Mouse (Mus musculus): ENCODE results near the gene Rps10. TPM values are rescaled to one million over a fixed set of nuclear protein-coding genes. Genes with fewer than 3 reads are reported as not detected.
"Not testable (repeated sequence)": the region's sequence is repeated elsewhere in the genome, so short reads cannot be mapped to it uniquely, and the experiment has no call there.

Gene Rps10
- polyA plus RNA-seq, 1 experiment from 2014 or later: 901 TPM

- peaks cover 12% of the 10 kb centered on the region for H3K27me3 ChIP-seq (ENCODE audit: control insufficient read depth, insufficient read depth, low read depth, low read length)
- H3K9me3 ChIP-seq (ENCODE audit: control insufficient read depth, low read length): no peaks in the 10 kb centered on the region
- WGBS: 7% methylated on average over 12 of the region's 12 CpGs
- peak; percentile 23; the same call in 1 of the 2 replicates for ATAC-seq (ENCODE audit: low read depth)
- H3K9ac ChIP-seq (ENCODE audit: low read length): no peak overlapping the region
- no peak overlapping the region for H3K4me2 ChIP-seq (ENCODE audit: low read depth, low read length)
- peaks cover under 1% of the 10 kb centered on the region; the same call in 1 of the 2 replicates for H3K4me1 ChIP-seq (replicated peaks; ENCODE audit: control insufficient read depth, insufficient read depth, low read length)
- H3K4me3 ChIP-seq (ENCODE audit: low read length): no peak overlapping the region
- no peak overlapping the region for H3K27ac ChIP-seq (ENCODE audit: low read length)
- no peaks in the 10 kb centered on the region for H3K36me3 ChIP-seq (ENCODE audit: control insufficient read depth, insufficient read depth, low read length)
Observed at GRCm38 (mm10) chr17:27650160-27650559, 13.7 kb upstream of the Rps10 start.

DNA sequence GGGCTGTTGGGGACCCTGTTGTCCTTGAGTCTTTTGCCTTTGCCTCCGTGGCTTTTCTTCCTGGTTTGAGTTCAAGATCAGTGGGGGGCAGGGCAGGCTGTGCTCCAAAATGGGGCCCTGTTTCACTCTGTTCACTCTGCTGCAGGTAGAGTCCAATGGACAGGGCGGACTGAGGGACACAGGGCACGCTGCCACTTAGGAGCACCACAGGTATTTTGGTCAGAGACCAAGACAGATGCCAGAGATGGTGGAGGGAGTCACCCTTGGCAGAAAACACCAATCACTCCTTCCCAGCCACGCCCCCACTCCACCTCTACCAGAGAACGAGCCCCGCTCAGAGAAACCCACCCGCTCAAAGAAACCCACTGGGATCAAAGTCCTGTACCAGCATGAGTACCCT is 9.3 kb upstream of the Rps10 start:
- WGBS: 32% methylated on average over 7 of the region's 7 CpGs
- H3K9ac ChIP-seq (ENCODE audit: low read length): no peak overlapping the region
- ATAC-seq (ENCODE audit: low read depth): no peak

GRCm38 (mm10) chr17:27644572-27644971 is 8.1 kb upstream of the Rps10 start:
- WGBS: 46% methylated on average over 2 of the region's 2 CpGs
- no peak overlapping the region for H3K27ac ChIP-seq (ENCODE audit: low read length)
- H3K36me3 ChIP-seq (ENCODE audit: control insufficient read depth, insufficient read depth, low read length): no peaks in the 10 kb centered on the region
- ATAC-seq (ENCODE audit: low read depth): no peak
- no peaks in the 10 kb centered on the region for H3K9me3 ChIP-seq (ENCODE audit: control insufficient read depth, low read length)
- no peak overlapping the region for H3K9ac ChIP-seq (ENCODE audit: low read length)
- H3K4me1 ChIP-seq (replicated peaks; ENCODE audit: control insufficient read depth, insufficient read depth, low read length): peaks cover 10% of the 10 kb centered on the region
- no peaks in the 10 kb centered on the region for H3K27me3 ChIP-seq (ENCODE audit: control insufficient read depth, insufficient read depth, low read depth, low read length)
- no peak overlapping the region for H3K4me3 ChIP-seq (ENCODE audit: low read length)
- no peak overlapping the region for H3K4me2 ChIP-seq (ENCODE audit: low read depth, low read length)

More for the DNA sequence above, 9.3 kb upstream of the Rps10 start:
- no peak overlapping the region for H3K27ac ChIP-seq (ENCODE audit: low read length)
- no peaks in the 10 kb centered on the region for H3K36me3 ChIP-seq (ENCODE audit: control insufficient read depth, insufficient read depth, low read length)
- H3K4me1 ChIP-seq (replicated peaks; ENCODE audit: control insufficient read depth, insufficient read depth, low read length): peaks cover 10% of the 10 kb centered on the region
- H3K27me3 ChIP-seq (ENCODE audit: control insufficient read depth, insufficient read depth, low read depth, low read length): no peaks in the 10 kb centered on the region
- no peak overlapping the region for H3K4me3 ChIP-seq (ENCODE audit: low read length)
- H3K9me3 ChIP-seq (ENCODE audit: control insufficient read depth, low read length): no peaks in the 10 kb centered on the region
- H3K4me2 ChIP-seq (ENCODE audit: low read depth, low read length): no peak overlapping the region

- H3K9me3 ChIP-seq (ENCODE audit: control insufficient read depth, low read length): no peaks in the 10 kb centered on the region
- no peaks in the 10 kb centered on the region for H3K27me3 ChIP-seq (ENCODE audit: control insufficient read depth, insufficient read depth, low read depth, low read length)
- H3K4me1 ChIP-seq (replicated peaks; ENCODE audit: control insufficient read depth, insufficient read depth, low read length): peaks cover 10% of the 10 kb centered on the region
- H3K9ac ChIP-seq (ENCODE audit: low read length): no peak overlapping the region
- no peak for ATAC-seq (ENCODE audit: low read depth)
- no peak overlapping the region for H3K4me2 ChIP-seq (ENCODE audit: low read depth, low read length)
- H3K4me3 ChIP-seq (ENCODE audit: low read length): no peak overlapping the region
- no peaks in the 10 kb centered on the region for H3K36me3 ChIP-seq (ENCODE audit: control insufficient read depth, insufficient read depth, low read length)
- H3K27ac ChIP-seq (ENCODE audit: low read length): no peak overlapping the region
- 73% methylated on average over 9 of the region's 9 CpGs for WGBS
Observed at GRCm38 (mm10) chr17:27643756-27644155, 7.3 kb upstream of the Rps10 start.

DNA sequence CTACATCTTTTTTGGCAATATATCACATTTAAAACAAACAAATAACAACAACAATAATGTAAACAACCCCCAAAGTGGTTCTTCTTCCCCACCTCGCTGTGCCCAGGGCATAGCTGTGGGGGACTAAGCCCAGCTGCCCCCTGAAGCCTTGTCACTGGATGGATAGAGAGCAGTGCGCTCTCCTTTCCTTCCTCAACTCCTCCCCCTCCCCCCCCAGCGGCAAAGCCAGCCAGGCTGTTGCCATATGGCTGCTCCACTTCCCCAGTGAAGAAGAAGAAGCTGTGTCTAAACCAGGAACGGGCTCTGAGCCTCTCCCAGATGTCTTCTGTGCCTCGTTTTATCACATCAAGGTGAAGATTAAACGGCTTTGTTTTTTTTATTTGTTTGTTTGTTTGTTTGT is 6.6 kb upstream of the Rps10 start:
- 0 out of 2 replicates have a peak overlapping the region, but pooled peaks have one; percentile 49 for H3K27ac ChIP-seq (ENCODE audit: low read length)
- no peaks in the 10 kb centered on the region for H3K9me3 ChIP-seq (ENCODE audit: control insufficient read depth, low read length)
- H3K36me3 ChIP-seq (ENCODE audit: control insufficient read depth, insufficient read depth, low read length): no peaks in the 10 kb centered on the region
- WGBS: 22% methylated on average over 6 of the region's 6 CpGs
- no peak overlapping the region for H3K4me2 ChIP-seq (ENCODE audit: low read depth, low read length)
- H3K27me3 ChIP-seq (ENCODE audit: control insufficient read depth, insufficient read depth, low read depth, low read length): no peaks in the 10 kb centered on the region
- no peak overlapping the region for H3K4me3 ChIP-seq (ENCODE audit: low read length)
- H3K4me1 ChIP-seq (replicated peaks; ENCODE audit: control insufficient read depth, insufficient read depth, low read length): peaks cover 10% of the 10 kb centered on the region
- ATAC-seq (ENCODE audit: low read depth): peak; percentile 66
- no peak overlapping the region for H3K9ac ChIP-seq (ENCODE audit: low read length)

GRCm38 (mm10) chr17:27642491-27643062 is 6.1 kb upstream of the Rps10 start:
- Histone ChIP-seq H3K9ac (ENCODE audit: low read length) (peak overlapping the region; percentile 19; the same call in 1 of the 2 replicates), H3K9me3 (ENCODE audit: control insufficient read depth, low read length) (no peaks in the 10 kb centered on the region), H3K27ac (ENCODE audit: low read length) (peak overlapping the region; percentile 49; the same call in 1 of the 2 replicates), H3K4me2 (ENCODE audit: low read depth, low read length) (peak overlapping the region; percentile 4; the same call in 1 of the 2 replicates), H3K4me1 (replicated peaks; ENCODE audit: control insufficient read depth, insufficient read depth, low read length) (peaks cover 10% of the 10 kb centered on the region), H3K36me3 (ENCODE audit: control insufficient read depth, insufficient read depth, low read length) (no peaks in the 10 kb centered on the region), H3K4me3 (ENCODE audit: low read length) (no peak overlapping the region), H3K27me3 (ENCODE audit: control insufficient read depth, insufficient read depth, low read depth, low read length) (no peaks in the 10 kb centered on the region)
- peak; percentile 81 for ATAC-seq (ENCODE audit: low read depth)
- WGBS: 15% methylated on average over 12 of the region's 12 CpGs

GRCm38 (mm10) chr17:27639851-27640250 is 3.4 kb upstream of the Rps10 start:
- H3K9me3 ChIP-seq (ENCODE audit: control insufficient read depth, low read length); H3K27ac ChIP-seq (ENCODE audit: low read length); ATAC-seq (ENCODE audit: low read depth); H3K9ac ChIP-seq (ENCODE audit: low read length); H3K4me3 ChIP-seq (ENCODE audit: low read length); H3K27me3 ChIP-seq (ENCODE audit: control insufficient read depth, insufficient read depth, low read depth, low read length); H3K4me2 ChIP-seq (ENCODE audit: low read depth, low read length); H3K36me3 ChIP-seq (ENCODE audit: control insufficient read depth, insufficient read depth, low read length): not testable (repeated sequence)
- 86% methylated on average over 6 of the region's 6 CpGs for WGBS
- peaks cover 10% of the 10 kb centered on the region for H3K4me1 ChIP-seq (replicated peaks; ENCODE audit: control insufficient read depth, insufficient read depth, low read length)

GRCm38 (mm10) chr17:27638921-27639332 is 2.5 kb upstream of the Rps10 start:
- Histone ChIP-seq H3K27ac (ENCODE audit: low read length) (no peak overlapping the region), H3K27me3 (ENCODE audit: control insufficient read depth, insufficient read depth, low read depth, low read length) (no peaks in the 10 kb centered on the region), H3K4me1 (replicated peaks; ENCODE audit: control insufficient read depth, insufficient read depth, low read length) (peaks cover 11% of the 10 kb centered on the region), H3K9me3 (ENCODE audit: control insufficient read depth, low read length) (no peaks in the 10 kb centered on the region), H3K4me2 (ENCODE audit: low read depth, low read length) (no peak overlapping the region), H3K9ac (ENCODE audit: low read length) (no peak overlapping the region), H3K36me3 (ENCODE audit: control insufficient read depth, insufficient read depth, low read length) (0 out of 2 replicates have a peak, but pooled peaks cover under 1% of the 10 kb centered on the region), H3K4me3 (ENCODE audit: low read length) (no peak overlapping the region)
- 80% methylated on average over 20 of the region's 20 CpGs for WGBS
- ATAC-seq (ENCODE audit: low read depth): no peak

DNA sequence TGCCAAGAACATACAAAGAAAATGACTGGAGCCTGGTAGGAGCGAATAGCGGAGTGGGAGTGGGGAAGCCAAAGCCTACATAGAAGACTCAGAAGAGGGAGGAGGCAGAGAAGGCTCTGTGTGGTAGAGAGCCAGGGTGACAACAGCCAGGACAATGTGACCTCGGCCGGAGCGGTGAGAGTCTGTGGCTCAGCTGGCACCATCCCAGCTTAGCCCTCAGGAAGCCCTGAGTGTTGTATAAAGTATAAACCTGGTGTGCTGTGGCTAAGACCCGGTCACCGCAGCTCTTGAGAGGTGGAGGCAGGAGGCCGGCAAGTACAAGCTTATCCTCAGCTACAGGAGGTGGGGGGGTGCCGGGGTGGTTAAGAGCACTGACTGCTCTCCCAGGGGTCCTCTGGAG is 864 bp upstream of the Rps10 start:
- Histone ChIP-seq H3K9me3 (ENCODE audit: control insufficient read depth, low read length) (no peaks in the 10 kb centered on the region), H3K9ac (ENCODE audit: low read length) (no peak overlapping the region), H3K27ac (ENCODE audit: low read length) (no peak overlapping the region), H3K36me3 (ENCODE audit: control insufficient read depth, insufficient read depth, low read length) (peaks cover 9% of the 10 kb centered on the region), H3K4me1 (replicated peaks; ENCODE audit: control insufficient read depth, insufficient read depth, low read length) (peaks cover 11% of the 10 kb centered on the region), H3K27me3 (ENCODE audit: control insufficient read depth, insufficient read depth, low read depth, low read length) (no peaks in the 10 kb centered on the region), H3K4me3 (ENCODE audit: low read length) (no peak overlapping the region), H3K4me2 (ENCODE audit: low read depth, low read length) (no peak overlapping the region)
- no peak for ATAC-seq (ENCODE audit: low read depth)
- WGBS: 44% methylated on average over 9 of the region's 9 CpGs
